Mouse (Mus musculus): ENCODE results near the gene Ppargc1a. TPM values are rescaled to one million over a fixed set of nuclear protein-coding genes. Genes with fewer than 3 reads are reported as not detected.

Ppargc1a gene
- not detected for total RNA-seq (2023)

DNA sequence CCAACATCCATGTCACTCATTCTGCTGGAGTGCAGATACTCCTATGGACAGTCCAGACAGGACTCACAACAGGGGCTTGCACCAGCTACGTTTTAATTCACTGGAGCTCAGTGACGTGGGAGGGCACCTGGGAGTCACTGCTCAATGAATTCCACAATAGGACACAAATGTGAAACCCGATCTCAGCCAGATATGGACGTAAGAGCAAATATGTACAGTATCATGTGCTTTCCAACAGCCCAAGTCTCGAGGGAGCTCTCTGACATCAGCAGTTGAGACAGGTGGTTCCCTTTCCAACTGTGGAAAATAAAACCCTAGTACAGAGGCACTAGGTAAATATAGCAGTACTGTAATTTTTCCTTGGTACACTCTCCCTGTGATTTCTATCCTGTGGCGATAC lies at the start of gene Ppargc1a:
Ppargc1a (minus strand) TSS at position 68 of the 400 bp plus-strand sequence.

All from neutrophil, adult 83 days (primary cell).